Mouse (Mus musculus) embryonic fibroblast, embryonic 13.5 days (primary cell): ENCODE measurements around the gene Guk1.

Experiments used
- CTCF ChIP-seq: IDR thresholded peaks from 2 replicates; pipeline ENCODE4 v1.5.1; 2011; ENCODE audit warnings: mild to moderate bottlenecking, control low read depth, low read length, moderate library complexity, borderline replicate concordance; ENCODE audit not compliant: insufficient read depth
- POLR2A ChIP-seq: IDR thresholded peaks from 2 replicates; pipeline ENCODE4 v1.6.1; 2011; ENCODE audit warnings: low read depth, mild to moderate bottlenecking, control low read depth, low read length, moderate library complexity

GRCm38 (mm10) chr11:59136994-59137706 is 54.9 kb downstream of the Guk1 start:
- TF ChIP-seq CTCF (no peak), POLR2A (no peak)
